Mouse (Mus musculus): Measurements from ENCODE around the gene Swt1. TPM values are rescaled to one million over a fixed set of nuclear protein-coding genes. Genes with fewer than 3 reads are reported as not detected.
A peak's percentile ranks its signal among the peaks of the same experiment; 100 is the strongest.
"Not testable (repeated sequence)": the region's sequence is repeated elsewhere in the genome, so short reads cannot be mapped to it uniquely, and the experiment has no call there.

The Swt1 gene
- total RNA-seq (2014; rRNA removed) (6.7 and 7.7 TPM in 2 replicates), polyA plus RNA-seq (2015; fragmentation: Nextera tagmentation; extraction: Ambion mirVana) (11.7 and 17.1 TPM in 2 replicates)

DNA sequence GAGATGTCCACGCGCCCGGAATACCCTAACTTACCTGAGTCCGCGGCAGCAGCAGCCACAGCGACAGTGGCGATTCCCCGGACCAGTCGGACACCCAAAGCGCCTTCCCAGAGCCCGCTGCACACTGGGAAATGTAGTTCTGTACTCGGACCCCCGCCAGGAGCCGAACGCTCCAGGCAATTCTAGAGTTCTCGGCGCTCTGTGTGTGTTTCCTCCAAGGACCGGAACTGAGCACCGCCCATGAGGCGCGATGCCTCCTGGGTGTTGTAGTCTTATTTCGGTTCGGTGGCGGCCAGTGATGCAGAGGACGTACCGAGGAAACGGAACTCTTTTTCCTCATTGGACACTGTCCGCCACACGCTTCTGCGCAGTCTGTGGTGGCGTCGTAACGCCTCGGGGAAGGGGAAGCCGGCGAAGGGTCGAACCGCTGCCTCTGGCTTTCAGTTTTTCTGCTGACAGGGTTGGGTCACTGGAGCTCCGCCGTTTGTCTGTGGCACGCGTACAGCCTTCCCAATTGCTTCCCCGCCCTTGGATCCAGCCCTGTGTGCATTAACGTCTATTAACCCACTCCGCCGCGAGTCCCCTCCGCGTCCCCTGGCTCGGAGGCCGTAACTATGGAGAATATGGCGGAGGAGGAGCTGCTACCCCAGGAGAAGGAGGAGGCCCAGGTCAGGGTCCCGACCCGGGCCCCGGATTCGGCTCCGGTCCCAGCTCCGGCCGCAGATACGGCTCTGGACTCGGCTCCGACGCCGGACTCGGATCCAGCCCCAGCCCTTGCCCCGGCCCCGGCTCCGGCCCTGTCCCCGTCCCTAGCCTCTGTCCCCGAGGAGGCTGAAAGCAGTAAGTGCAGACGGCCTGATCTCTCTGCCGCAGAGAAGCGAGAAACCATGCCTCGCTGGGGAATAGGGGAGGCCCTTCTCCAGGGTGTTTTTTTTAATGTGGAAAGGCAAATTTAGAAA, at the start of gene Swt1, which contains the start of gene Trmt1l:
Gene Swt1 (minus strand): TSS at position 193 of the 959 bp plus-strand sequence.
Gene Trmt1l (plus strand): TSS at position 280 of the 959 bp plus-strand sequence.
- H3K4me3 ChIP-seq (ENCODE audit: low read length): peak within 1 kb of the TSS; percentile 82
- peak within 1 kb of the TSS; percentile 91 for H3K9ac ChIP-seq (replicated peaks; ENCODE audit: low read length)
- H3K4me2 ChIP-seq (ENCODE audit: low read depth, low read length): peak within 1 kb of the TSS; percentile 74
- no peaks in the 10 kb centered on the region for H3K36me3 ChIP-seq (ENCODE audit: insufficient read depth, low read length)
- no peaks in the 10 kb centered on the region for H3K9me3 ChIP-seq (ENCODE audit: low read length)
- WGBS: under 1% methylated on average over 73 of the region's 74 CpGs
- 0 out of 2 replicates have a peak, but pooled peaks have one; percentile 6 for TF ChIP-seq CTCF (IDR thresholded peaks at IDR 0.05; ENCODE audit: low read depth)
- DNase-seq (ENCODE audit: low spot score): peak; percentile 99
- peak within 1 kb of the TSS; percentile 97 for H3K27ac ChIP-seq
- ATAC-seq: peak; percentile 100
- H3K27me3 ChIP-seq (ENCODE audit: insufficient read depth, low read length): no peaks in the 10 kb centered on the region
- peaks cover 12% of the 10 kb centered on the region for H3K4me1 ChIP-seq (ENCODE audit: insufficient read depth, low read length)

- peaks cover 49% of the 10 kb centered on the region for H3K36me3 ChIP-seq (ENCODE audit: insufficient read depth, low read length)
- H3K4me2 ChIP-seq (ENCODE audit: low read depth, low read length); H3K9me3 ChIP-seq (ENCODE audit: low read length); H3K4me3 ChIP-seq (ENCODE audit: low read length); H3K27ac ChIP-seq; H3K9ac ChIP-seq (replicated peaks; ENCODE audit: low read length); ATAC-seq; H3K27me3 ChIP-seq (ENCODE audit: insufficient read depth, low read length); DNase-seq (ENCODE audit: low spot score); H3K4me1 ChIP-seq (ENCODE audit: insufficient read depth, low read length): not testable (repeated sequence)
- WGBS: 87% methylated on average over 8 of the region's 8 CpGs
Observed at GRCm38 (mm10) chr1:151472386-151472785, 44.1 kb upstream of the Swt1 start.

DNA sequence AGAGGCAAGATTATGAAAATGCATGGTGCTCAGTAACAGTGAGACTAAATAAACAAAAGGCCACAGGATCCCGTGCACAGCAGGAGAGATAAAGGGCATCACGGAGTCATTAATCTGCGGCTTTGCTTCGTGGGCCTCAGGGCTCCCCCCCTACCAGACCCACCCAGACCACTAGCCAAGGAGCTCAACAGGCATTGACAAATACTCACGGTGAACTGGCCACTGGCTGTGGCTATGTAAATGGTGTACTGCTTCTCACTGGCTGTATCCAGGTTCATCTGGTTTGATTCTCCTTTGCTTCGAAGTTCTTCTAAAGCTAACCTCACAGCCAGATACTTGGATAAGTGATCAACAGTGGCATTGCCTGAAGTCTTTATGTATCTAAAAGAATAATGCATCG, 43.2 kb upstream of the Swt1 start:
- Histone ChIP-seq H3K4me2 (ENCODE audit: low read depth, low read length) (no peak overlapping the region), H3K27ac (no peak overlapping the region), H3K36me3 (ENCODE audit: insufficient read depth, low read length) (peaks cover 42% of the 10 kb centered on the region), H3K9me3 (ENCODE audit: low read length) (no peaks in the 10 kb centered on the region), H3K4me3 (ENCODE audit: low read length) (no peak overlapping the region), H3K27me3 (ENCODE audit: insufficient read depth, low read length) (no peaks in the 10 kb centered on the region), H3K9ac (replicated peaks; ENCODE audit: low read length) (no peak overlapping the region), H3K4me1 (ENCODE audit: insufficient read depth, low read length) (no peaks in the 10 kb centered on the region)
- 43% methylated on average over 7 of the region's 7 CpGs for WGBS
- TF ChIP-seq CTCF (IDR thresholded peaks at IDR 0.05; ENCODE audit: low read depth): no peak
- ATAC-seq (no peak), DNase-seq (ENCODE audit: low spot score) (no peak)

DNA sequence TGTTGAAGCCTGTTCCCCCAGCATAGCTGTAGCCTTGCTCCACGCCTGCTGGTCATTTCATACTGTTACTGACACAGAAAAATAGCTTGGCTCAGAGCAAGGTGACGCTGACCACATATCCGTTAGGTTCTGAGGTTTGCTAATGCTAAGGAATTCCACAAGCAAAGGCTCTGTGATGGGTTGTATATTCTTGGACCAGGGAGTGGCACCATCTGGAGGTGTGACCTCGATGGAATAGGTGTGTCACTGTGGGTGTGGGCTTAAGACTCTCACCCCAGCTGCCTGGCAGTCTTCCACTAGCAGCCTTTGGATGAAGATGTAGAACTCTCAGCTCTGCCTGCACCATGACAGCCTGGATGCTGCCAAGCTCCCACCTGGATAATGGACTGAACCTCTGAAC, 38.3 kb upstream of the Swt1 start:
- Histone ChIP-seq H3K36me3 (ENCODE audit: insufficient read depth, low read length) (peaks cover 14% of the 10 kb centered on the region; the same call in 1 of the 2 replicates), H3K4me3 (ENCODE audit: low read length) (no peak overlapping the region), H3K9me3 (ENCODE audit: low read length) (no peaks in the 10 kb centered on the region), H3K27me3 (ENCODE audit: insufficient read depth, low read length) (no peaks in the 10 kb centered on the region), H3K4me1 (ENCODE audit: insufficient read depth, low read length) (no peaks in the 10 kb centered on the region), H3K4me2 (ENCODE audit: low read depth, low read length) (no peak overlapping the region), H3K9ac (replicated peaks; ENCODE audit: low read length) (no peak overlapping the region), H3K27ac (no peak overlapping the region)
- DNase-seq (ENCODE audit: low spot score): no peak
- TF ChIP-seq CTCF (IDR thresholded peaks at IDR 0.05; ENCODE audit: low read depth): no peak
- WGBS: 87% methylated on average over 4 of the region's 4 CpGs
- no peak for ATAC-seq

DNA sequence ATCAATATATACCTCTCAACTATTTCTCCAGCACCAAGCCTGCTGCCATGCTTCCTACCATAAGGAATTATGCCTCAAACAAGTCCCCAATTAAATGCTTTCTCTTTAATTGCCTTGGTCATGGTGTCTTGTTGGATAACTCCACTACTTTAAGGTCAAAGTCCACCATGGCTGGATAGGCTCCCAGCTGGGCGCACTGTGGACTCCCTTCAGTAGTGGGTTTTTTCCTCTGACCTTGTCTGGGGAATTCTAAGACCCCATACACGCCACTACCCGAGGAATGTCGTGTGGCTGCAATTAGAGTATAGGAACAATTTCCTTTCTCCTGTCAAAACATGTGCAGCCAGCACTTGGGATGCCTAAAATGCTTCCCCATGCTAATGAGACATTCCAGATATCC, 36.7 kb upstream of the Swt1 start:
- Histone ChIP-seq H3K4me3 (ENCODE audit: low read length) (no peak overlapping the region), H3K4me2 (ENCODE audit: low read depth, low read length) (no peak overlapping the region), H3K9ac (replicated peaks; ENCODE audit: low read length) (no peak overlapping the region), H3K9me3 (ENCODE audit: low read length) (no peaks in the 10 kb centered on the region), H3K27ac (no peak overlapping the region), H3K27me3 (ENCODE audit: insufficient read depth, low read length) (no peaks in the 10 kb centered on the region), H3K4me1 (ENCODE audit: insufficient read depth, low read length) (no peaks in the 10 kb centered on the region), H3K36me3 (ENCODE audit: insufficient read depth, low read length) (0 out of 2 replicates have a peak, but pooled peaks cover 4% of the 10 kb centered on the region)
- ATAC-seq: no peak
- TF ChIP-seq CTCF (IDR thresholded peaks at IDR 0.05; ENCODE audit: low read depth): no peak
- WGBS: 64% methylated on average over 4 of the region's 4 CpGs
- no peak for DNase-seq (ENCODE audit: low spot score)

- ATAC-seq (no peak), DNase-seq (ENCODE audit: low spot score) (peak; percentile 55)
- H3K4me2 ChIP-seq (ENCODE audit: low read depth, low read length): no peak overlapping the region
- no peak overlapping the region for H3K4me3 ChIP-seq (ENCODE audit: low read length)
- peak; percentile 45; the same call in 1 of the 2 replicates for TF ChIP-seq CTCF (IDR thresholded peaks at IDR 0.05; ENCODE audit: low read depth)
- no peak overlapping the region for H3K9ac ChIP-seq (replicated peaks; ENCODE audit: low read length)
- no peaks in the 10 kb centered on the region for H3K9me3 ChIP-seq (ENCODE audit: low read length)
- H3K27me3 ChIP-seq (ENCODE audit: insufficient read depth, low read length): no peaks in the 10 kb centered on the region
- 82% methylated on average over 9 of the region's 9 CpGs for WGBS
- no peak overlapping the region for H3K27ac ChIP-seq
- no peaks in the 10 kb centered on the region for H3K4me1 ChIP-seq (ENCODE audit: insufficient read depth, low read length)
- peaks cover 26% of the 10 kb centered on the region for H3K36me3 ChIP-seq (ENCODE audit: insufficient read depth, low read length)
Observed at GRCm38 (mm10) chr1:151461265-151461664, 33.0 kb upstream of the Swt1 start.
